Comparison of ENCODE assay signal across 7 mouse cellular contexts in the genomic region with DNA sequence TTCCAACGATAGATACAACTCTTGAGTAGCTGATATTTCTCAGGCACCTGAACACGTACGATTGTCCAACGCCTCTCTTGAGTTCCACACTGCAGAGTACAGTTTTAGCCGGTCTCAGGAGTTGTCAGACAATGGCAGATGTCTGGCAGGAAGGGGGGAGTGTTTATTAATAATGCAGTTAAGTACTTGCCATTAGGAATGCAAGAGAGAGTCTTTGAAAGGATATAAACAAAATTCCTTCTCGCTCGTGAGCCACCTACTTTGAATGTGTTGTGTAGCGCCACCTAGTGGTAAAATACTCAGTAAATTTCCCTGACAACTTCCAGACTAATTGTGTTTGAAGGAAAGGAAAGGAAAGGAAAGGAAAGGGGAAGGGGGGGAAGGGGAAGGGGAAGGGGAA. TPM values are rescaled to one million over a fixed set of nuclear protein-coding genes. Genes with fewer than 3 reads are reported as not detected.
DNase-seq lines count a peak whose midpoint lies in the region; ATAC-seq and TF ChIP-seq lines count a peak whose summit lies in the region.

No protein-coding gene starts in this region.

- TF ChIP-seq POLR2A in liver, adult 2 months (IDR thresholded peaks at IDR 0.05; ENCODE audit: extremely low read depth, insufficient read depth, low read length), result no peak

- H3K9ac ChIP-seq in liver, adult 2 months (ENCODE audit: low read depth, low read length), result no peak overlapping the region
- H3K9ac ChIP-seq in embryonic facial prominence, embryonic 15.5 days, result no peak overlapping the region

- DNase-seq in liver, adult 2 months (ENCODE audit: extremely low read depth, low read depth, low spot score), result peak; percentile 61
- DNase-seq in liver, result no peak
- peak; percentile 68 for DNase-seq in R1 (ENCODE audit: low read depth, low spot score)
- DNase-seq in kidney, adult 9 months, result peak; percentile 69
- DNase-seq in lung, postnatal 25 days (ENCODE audit: low spot score), result peak; percentile 70
- DNase-seq in spleen, postnatal 4 days (ENCODE audit: low spot score in 2 of 2), result no peak

- H3K4me2 ChIP-seq in embryonic facial prominence, embryonic 15.5 days (replicated peaks), result peak overlapping the region; percentile 21; the same call in 1 of the 2 replicates

- H3K4me1 ChIP-seq in liver, adult 2 months (ENCODE audit: control insufficient read depth, insufficient read depth, low read length), result peaks cover 2% of the 10 kb centered on the region
- 0 out of 2 replicates have a peak, but pooled peaks cover 2% of the 10 kb centered on the region for H3K4me1 ChIP-seq in embryonic facial prominence, embryonic 15.5 days

- WGBS in liver, adult 2 months, result 38% methylated on average over 8 of the region's 8 CpGs
- 27% methylated on average over 8 of the region's 8 CpGs for WGBS in embryonic facial prominence, embryonic 15.5 days

- H3K4me3 ChIP-seq in liver, adult 2 months (ENCODE audit: insufficient read depth, low read depth, low read length), result no peak overlapping the region
- no peak overlapping the region for H3K4me3 ChIP-seq in embryonic facial prominence, embryonic 15.5 days (replicated peaks)

- no peaks in the 10 kb centered on the region for H3K9me3 ChIP-seq in embryonic facial prominence, embryonic 15.5 days (replicated peaks)

- no peaks in the 10 kb centered on the region for H3K27me3 ChIP-seq in liver, adult 2 months (ENCODE audit: control insufficient read depth, insufficient read depth, low read length)
- peaks cover 11% of the 10 kb centered on the region for H3K27me3 ChIP-seq in embryonic facial prominence, embryonic 15.5 days

- H3K27ac ChIP-seq in liver, adult 2 months (replicated peaks; ENCODE audit: insufficient read depth, low read depth, low read length), result no peak overlapping the region
- H3K27ac ChIP-seq in embryonic facial prominence, embryonic 15.5 days (replicated peaks), result no peak overlapping the region

- TF ChIP-seq CTCF in liver, adult 2 months (IDR thresholded peaks at IDR 0.05; ENCODE audit: low read depth, low read length), result 0 out of 2 replicates have a peak, but pooled peaks have one; percentile 11

- ATAC-seq in embryonic facial prominence, embryonic 15.5 days (ENCODE audit: insufficient number of reproducible peaks, low FRiP score, low TSS enrichment, low read depth), result no peak

- H3K79me2 ChIP-seq in liver, adult 2 months (ENCODE audit: control insufficient read depth, insufficient read depth, low read length), result no peaks in the 10 kb centered on the region

- H3K36me3 ChIP-seq in liver, adult 2 months (ENCODE audit: control insufficient read depth, insufficient read depth, low read length), result no peaks in the 10 kb centered on the region
- no peaks in the 10 kb centered on the region for H3K36me3 ChIP-seq in embryonic facial prominence, embryonic 15.5 days

RNA-seq across cellular contexts. Expression of gene F930015N05Rik, which starts 5.7 kb away (rescaled TPM):
- total RNA-seq in liver, adult 2 months (2014; rRNA removed), result 0.07 TPM in 1 of 2 replicates, not detected in the other
- polyA plus RNA-seq in liver, adult 2 months (2012; rRNA removed), result 0.07 TPM in 1 of 2 replicates, not detected in the other
- 1.4 and 2.8 TPM in 2 replicates for polyA plus RNA-seq in embryonic facial prominence, embryonic 15.5 days (2015; fragmentation: Nextera tagmentation; extraction: Ambion mirVana)

RNA-seq across cellular contexts. Expression of gene Hs3st3a1, which starts 7.0 kb away (rescaled TPM):
- 0.65 and 0.67 TPM in 2 replicates for total RNA-seq in liver, adult 2 months (2014; rRNA removed)
- 0.57 and 0.71 TPM in 2 replicates for polyA plus RNA-seq in liver, adult 2 months (2012; rRNA removed)
- polyA plus RNA-seq in embryonic facial prominence, embryonic 15.5 days (2015; fragmentation: Nextera tagmentation; extraction: Ambion mirVana), result 1.7 and 1.9 TPM in 2 replicates

Comparison
In these comparisons a context has a peak if more than half of its experiments do, and no peak if none do; other contexts are left out.
1. DNase-seq: peak in liver, adult 2 months (single experiment), R1 (single experiment), kidney, adult 9 months (single experiment) and lung, postnatal 25 days (single experiment); none in liver (single experiment) and spleen, postnatal 4 days (0 of 2).